Mouse (Mus musculus) urinary bladder, adult 2 months (tissue): ENCODE results near the gene Car6. TPM values are rescaled to one million over a fixed set of nuclear protein-coding genes. Genes with fewer than 3 reads are reported as not detected.

Experiments
- DNase-seq: peaks from one replicate; pipeline ENCODE4 v3.0.0; 2022; ENCODE audit warnings: low spot score
- polyA plus RNA-seq: library from polyadenylated mRNA; depleted of rRNA; stranded (reverse); fragments of >200 nt; gene quantifications from 2 replicates; pipeline ENCODE4 v1.2.3, GENCODE M21; 2012

The Car6 gene
- polyA plus RNA-seq, 1 experiment: not detected

DNA sequence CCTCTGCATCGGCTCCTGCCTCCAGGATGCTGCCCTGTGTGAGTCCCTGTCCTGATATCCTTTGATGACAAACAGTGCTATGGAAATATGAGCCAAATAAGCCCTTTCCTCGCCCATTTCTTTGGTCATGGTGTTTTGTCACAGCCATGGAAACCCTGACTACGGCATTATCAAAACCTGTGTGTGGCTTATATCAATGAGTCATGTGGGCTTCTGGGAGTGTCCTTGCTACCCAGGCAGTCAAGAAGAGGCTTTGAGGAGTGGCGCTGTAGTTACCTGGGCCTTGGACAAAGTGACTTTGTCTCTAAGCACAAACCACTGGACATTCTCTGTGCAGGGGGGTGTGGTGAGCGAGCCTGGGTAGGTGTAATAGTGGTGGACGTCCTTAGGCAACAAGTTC lies 8.9 kb downstream of the Car6 start:
- DNase-seq: no peak

DNA sequence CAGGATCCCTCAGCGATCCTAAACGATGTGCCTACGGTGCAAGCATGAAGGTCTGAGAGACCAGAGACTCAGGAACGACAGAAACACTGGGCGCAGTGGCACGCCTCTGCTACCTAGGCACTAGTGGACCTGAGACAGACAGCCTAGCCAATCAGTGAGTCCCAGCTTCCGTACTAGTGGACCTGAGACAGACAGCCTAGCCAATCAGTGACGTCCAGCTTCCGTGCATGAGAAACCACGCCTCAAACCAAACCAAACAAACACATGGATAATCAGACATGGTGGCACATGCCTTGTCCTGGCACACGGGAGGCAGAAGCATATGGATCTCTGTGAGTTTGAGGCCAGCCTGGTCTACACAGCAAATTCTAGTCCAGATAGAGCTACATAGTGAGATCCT lies 12.9 kb downstream of the Car6 start:
- no peak for DNase-seq

DNA sequence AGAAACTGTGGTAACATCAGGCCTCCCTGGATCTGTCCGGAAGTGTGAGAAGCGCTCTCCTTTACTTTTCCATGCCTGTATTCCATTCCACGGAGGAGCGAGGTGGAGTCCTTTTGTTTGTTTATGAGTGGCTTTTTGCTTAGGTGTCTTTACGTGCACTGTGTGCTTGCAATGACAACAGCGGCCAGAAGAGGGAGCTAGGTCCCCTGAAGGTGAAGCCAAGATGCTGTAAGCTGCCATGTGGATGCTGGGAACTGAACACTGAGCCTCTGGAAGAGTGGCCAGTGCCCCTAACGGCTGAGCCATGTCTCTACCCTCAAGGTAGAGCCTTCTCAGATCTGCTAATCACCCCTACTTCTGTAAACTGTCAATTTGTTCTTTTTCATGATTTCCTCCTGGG lies 19.8 kb downstream of the Car6 start:
- DNase-seq: no peak

DNA sequence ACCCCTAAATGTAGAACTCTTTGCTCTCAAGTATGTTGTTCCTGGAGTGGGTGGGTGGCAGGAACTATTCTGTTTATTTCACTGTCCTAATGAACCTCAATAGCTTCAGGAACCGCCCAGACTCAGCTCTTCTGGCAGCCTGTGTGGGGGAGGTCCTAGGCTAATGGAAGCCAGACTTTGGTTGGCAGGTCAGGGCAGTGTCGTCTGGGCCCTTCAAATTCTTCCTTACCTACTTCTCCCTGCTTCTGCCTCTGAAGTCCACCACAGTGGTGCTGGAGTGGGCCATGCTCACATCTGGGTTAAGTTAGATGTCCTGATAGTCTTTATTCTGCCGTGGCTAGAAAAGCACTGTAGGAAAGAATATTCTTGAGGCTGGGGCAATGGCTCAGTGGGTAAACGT lies 23.0 kb downstream of the Car6 start:
- DNase-seq: no peak

DNA sequence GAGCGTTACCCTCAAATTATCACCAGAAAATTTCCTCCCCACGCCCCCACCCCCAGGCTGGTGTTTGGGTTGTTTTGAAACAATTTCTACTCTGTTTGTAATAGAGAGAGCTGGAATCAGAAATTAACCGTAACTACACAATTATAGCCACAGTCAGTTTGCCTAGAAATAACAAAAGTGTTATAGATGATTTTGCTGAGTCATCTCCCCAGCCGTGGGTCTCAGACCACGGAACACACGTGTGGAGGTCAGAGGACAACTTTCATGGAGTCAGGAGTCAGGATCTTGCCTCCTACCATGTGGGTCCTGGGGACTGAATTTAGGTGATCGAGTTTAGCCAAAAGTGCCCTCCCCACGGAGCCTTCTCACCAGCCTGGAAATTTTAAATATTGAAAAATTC lies 24.0 kb downstream of the Car6 start:
- DNase-seq: no peak

DNA sequence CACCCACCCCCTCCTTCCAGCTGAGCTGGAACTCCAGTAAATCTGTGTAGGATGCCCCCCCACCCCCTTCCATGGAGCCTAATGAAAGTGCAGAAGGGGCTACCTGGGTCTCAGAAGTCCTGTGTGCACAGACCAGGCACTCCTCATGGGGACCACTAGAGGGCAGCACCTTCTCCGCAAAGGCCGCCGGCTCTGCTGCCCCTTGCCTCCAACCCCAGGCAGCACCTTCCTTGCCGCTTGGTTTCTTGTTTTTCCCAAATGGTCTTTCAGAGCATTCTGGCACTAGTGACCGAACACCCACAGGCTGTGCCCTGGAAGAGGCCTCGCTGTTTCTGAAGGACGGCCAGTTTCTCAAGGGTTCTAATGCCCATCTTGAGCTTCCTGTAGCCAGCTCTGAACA lies 24.6 kb downstream of the Car6 start:
- no peak for DNase-seq

DNA sequence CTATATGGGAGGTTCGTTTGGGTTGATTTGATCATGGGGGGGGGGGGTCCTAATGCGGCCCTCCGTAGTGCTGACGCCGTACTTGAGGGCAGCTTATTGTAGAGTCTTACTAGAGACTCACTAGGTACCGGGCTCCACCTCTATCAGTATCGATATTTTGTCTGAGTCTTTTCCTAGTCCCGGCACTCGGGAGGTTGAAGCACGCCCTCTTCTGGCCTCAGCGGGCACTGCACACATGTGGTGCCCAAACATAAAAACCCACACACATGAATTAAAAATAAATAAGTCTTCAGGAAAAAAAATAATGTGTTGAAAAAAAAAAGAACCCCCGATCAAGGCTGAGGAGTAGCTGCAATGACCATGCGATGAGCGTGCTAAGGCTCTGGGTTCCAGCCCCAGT lies 27.1 kb downstream of the Car6 start:
- DNase-seq: no peak

DNA sequence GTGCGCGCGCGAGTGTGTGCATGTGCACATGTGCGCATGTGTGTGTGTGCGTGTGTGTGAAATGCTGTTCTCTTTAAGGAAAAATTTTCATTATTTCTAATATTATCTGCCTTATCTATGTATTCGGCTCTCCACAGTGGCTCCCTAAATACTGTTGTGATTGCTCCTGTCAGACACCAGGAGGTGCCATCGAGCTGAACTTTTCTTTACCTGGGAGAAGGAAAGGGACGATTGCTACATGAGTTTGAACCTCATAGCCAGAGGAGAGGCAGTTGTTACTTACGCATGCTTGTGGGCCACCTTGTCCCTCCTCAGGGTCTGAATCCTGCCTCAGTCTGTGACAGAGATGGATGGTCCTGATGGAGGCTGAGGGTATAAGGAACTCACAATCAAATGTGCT lies 27.9 kb downstream of the Car6 start:
- DNase-seq: no peak

DNA sequence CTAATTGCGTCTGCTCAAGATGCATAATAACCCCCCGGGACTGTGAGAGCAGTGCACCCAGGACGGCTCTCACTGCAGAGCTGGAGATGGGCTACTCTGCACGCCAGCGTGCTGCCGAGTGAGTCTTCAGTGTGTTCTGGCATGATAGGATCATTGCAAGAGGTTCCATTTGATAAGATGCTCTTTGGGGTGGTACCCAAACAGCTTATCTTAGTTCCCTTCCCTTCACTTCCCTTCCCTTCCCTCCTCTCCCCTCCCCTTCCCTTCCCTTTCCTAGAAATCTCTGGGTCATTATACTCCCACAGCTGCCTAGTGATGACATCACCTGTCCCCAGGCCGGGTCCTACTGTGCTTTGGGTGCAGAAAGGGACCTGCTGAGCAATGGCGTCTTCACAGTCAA lies 29.0 kb downstream of the Car6 start:
- no peak for DNase-seq

DNA sequence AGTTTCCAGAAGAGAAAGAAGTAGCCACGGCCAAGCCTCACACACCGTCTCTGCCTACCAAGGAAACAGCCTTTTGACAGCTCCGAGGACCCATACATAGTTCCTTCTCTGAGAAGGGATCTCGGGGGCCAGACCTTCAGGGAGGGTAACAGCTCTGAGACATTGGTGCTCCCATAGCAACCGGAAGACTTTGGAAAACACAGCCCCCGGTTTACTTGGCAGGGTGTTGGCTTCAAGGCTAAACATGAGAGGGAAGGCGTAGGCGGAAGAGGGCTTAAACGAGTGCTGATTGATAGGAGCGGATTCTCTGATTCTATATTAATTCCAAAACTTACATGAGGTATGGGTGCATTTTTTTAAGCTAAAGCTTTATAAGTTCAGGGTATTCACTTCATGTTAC lies 32.7 kb downstream of the Car6 start:
- no peak for DNase-seq

DNA sequence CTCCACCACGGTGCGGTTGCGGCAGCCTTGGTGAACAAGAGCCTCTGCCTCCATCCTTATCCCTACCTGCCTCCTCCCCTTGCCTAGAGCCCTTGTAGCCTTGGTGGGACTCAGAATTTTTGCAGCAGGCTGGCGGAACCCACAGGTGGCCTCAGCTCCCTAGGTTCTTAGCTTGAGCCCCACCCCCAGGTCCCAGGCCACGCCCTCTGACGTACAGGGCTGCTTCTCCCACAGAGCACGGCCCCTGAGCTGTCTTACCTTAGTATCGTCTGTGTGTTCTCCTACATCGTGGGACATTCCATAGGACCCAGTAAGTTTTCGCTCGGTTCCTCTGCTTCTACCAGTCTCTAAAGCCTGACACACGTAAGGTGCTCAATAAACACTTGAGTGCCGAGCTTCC lies 36.3 kb downstream of the Car6 start:
- no peak for DNase-seq

DNA sequence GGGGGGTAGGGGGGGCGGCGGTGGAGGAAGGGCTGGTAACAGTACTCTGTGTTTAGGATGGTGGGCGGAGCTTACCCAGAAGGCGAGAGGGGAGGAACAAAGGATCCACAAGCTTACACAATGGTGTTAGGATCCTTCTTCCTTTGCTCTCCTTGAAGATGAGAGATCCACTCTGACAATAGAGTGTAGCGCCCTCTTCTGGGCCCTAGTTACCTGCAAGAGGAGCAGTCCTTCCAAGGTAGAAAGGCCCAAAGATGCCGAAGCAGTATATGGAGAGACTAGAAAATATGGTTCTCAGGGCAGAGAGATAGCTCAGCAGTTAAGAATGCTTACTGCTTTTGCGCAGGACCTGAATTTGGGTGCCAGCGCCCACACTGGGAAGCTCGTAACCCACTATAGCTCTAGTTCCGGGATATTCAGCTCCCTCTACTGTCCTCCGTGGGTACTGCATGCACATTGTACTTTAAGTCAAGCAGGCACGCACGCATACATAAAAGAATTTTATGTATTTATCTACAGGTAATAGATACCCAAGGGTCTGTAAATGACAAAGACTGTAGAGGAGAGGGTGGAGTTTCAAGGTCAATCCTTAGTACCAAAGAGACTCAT lies 38.5 kb downstream of the Car6 start:
- no peak for DNase-seq

DNA sequence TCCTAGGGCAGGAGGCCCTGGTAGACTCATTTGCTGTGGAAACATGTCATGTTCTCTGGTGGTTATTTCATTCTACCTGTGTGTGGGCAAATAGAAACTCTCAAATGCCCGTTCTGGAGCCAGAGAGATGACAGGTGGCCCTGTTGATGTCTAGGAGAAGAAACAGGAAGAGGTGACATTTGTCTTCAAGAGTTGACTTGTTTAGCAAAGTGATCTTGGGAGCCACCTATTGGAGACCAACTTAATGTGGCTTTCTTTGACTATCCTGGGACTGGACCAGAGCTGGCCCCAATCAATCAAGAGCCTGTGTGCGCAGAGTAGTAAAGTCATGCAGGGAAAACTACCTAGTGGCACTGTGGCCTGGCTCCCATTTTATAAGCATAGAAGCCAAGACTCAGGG lies 41.7 kb downstream of the Car6 start:
- no peak for DNase-seq

DNA sequence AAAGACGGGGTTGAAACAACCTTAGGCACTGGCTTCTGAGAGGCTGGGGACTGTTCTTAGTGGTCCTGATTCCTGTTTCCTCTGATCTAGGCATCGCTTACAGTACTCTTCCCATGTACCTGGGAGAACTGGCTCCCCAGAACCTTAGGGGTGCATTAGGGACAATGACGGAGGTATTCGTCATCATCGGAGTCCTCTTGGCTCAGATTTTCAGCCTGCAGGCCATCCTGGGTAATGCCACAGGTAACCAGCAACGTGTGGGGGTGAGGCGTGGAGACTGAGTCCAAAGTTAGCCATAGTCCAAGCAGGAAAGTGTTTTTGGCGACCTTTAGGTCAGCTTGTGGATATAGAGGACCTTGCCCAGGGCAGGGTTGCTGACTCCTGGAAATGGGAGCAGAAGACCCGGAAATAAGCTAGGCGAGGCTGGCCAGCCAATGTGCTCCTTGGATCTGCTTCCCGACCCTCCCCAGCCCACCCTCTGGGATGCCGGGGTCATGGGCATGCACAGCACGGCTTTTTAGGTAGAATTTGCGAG lies 43.7 kb downstream of the Car6 start:
- no peak for DNase-seq

DNA sequence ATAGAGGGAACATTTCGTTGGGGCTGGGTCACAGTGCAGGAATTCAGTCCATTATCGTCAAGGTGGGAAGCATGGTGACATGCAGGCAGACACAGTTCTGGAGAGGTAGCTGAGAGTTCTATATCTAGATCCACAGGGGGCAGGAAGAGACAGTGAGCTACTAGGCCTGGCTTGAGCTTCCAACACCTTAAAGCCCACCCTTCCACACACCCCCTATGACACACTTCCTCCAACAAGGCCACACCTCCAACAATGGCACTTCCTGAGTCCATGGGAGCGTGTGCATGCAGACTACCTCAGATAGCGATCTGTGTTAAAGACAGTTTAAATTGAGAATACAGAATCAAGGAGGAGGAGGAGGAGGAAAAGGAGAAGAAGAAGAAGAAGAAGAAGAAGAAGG lies 45.4 kb downstream of the Car6 start:
- DNase-seq: no peak

DNA sequence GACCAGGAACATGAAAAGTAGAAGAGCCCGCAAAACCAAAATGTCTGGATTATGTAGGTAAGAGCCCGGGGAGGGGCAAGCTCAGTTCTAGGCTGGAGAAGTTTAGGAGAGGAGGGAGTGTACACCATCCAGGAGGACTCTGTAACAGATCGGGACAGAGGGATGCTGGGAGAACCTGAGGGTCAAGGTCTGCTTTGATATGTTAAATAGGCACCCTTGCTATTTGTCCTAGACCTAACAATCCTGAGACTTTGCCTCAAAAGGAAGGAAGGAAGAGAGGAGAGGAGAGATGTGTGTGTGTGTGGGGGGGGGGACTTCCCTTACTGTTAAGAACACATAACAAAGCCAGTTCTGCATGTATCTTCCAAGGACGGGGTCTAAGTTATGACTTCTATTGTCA lies 45.8 kb downstream of the Car6 start:
- no peak for DNase-seq

DNA sequence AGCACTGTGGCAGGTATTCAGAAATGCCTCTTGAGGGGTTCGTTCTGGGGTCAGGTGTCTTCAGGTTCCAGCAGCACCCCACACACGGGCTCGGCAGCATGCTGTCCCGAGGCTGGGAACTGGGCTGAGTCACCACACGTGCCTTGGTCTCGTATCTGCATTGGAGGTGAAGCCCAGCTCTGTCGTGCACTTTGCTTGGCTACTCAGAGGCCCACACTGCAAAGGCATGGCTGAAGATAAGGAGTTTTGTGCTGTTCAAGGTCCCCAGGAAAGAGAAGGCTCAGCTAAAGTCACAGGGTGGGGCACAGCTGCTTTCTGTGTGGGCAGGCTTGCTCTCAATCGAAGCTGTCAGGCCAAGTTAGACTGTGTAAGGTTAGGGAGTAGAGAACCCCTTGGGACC lies 48.6 kb downstream of the Car6 start:
- no peak for DNase-seq

DNA sequence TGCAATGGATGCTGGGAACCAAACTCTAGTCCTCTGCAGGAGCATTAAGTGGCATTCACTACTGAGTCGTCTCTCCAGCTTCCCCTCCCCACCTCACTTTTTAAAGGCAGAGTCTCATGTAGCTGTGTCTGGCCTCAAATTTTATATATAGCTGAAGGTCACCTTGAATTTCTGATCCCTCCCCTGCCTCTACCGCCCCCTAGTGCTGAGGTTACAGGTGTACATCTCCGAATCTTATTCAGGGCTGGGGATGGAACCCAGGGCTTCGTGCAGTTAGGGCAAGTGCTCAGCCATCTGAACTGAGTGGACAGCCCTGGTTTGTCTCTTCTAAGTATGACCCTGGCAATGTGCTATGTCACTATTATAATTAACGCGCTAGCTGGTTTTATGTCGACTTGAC lies 50.1 kb downstream of the Car6 start:
- no peak for DNase-seq

DNA sequence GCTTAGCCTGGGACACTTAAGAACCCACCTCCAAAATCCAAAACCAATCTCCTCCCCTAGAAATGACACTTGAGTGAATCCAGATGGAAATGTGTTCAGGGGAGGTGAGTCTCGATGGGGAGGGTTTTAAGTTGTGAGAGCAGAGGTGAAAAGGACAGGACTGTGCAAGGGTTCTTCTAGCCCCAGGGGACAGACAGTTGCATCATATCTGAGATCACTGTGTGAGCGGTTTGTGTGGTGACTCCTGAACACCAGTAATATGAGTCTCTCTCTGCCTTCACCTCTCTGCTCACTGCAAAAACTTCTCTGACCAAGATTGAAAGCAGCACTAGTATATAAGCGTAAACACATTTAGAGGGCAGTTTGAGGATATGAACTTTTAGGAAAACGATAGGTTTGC lies 54.8 kb downstream of the Car6 start:
- no peak for DNase-seq

DNA sequence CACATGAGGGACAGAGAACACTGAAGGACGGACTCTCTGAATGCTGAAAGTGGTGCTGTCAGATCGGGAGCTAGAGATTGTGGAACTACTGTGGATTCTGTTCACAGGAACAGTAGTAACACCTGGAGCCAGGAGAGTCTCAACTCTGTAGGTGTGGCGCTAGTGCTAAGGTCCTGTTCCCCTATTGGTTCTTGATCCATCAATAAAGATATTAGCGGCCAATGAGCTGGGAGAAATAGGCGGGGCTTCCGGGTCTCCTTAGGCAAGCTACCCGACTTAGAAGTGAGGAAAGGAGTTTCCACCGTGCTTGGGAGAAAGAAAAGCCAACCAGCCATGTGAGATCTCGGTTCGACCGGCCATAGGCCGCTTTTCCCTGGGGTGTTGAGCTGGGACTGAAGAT lies 56.9 kb downstream of the Car6 start:
- no peak for DNase-seq

DNA sequence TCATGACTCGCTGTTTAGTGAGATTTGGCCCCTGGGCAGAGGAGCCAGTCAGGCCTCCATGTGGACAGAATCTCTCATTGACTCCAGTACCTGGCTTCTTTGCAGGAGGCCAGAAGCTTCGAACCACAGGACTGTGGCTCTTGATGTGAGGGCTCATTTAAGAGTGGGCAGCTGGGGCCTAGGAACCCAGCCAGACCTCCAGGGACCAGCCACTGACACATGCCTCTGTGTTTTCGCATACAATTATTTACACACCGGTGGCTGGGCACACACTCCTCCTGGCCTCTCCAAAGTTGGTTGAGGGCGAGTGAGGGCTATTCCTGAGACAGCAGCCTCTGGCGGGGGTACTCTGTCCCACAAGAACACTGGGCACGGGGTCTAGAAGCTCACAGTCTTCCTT lies 60.8 kb downstream of the Car6 start:
- no peak for DNase-seq

DNA sequence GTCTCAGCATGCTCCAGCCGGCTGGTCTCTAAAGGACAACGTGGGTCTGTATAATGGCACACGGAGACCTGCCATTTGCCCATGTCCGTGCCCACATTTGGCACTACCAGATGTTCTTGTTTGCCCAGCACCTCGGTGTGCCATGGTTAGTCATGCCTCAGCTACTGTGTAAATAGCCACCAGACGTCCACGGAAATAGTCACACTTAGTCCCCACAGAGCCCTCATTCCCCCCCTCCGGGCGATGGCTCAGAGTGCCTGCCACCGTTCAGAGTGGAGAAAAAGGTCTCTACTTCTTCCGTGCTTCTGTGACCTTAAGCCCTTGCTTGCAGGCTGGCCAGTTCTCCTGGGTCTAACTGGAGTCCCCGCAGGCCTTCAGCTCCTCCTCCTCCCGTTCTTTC lies 62.0 kb downstream of the Car6 start:
- no peak for DNase-seq

DNA sequence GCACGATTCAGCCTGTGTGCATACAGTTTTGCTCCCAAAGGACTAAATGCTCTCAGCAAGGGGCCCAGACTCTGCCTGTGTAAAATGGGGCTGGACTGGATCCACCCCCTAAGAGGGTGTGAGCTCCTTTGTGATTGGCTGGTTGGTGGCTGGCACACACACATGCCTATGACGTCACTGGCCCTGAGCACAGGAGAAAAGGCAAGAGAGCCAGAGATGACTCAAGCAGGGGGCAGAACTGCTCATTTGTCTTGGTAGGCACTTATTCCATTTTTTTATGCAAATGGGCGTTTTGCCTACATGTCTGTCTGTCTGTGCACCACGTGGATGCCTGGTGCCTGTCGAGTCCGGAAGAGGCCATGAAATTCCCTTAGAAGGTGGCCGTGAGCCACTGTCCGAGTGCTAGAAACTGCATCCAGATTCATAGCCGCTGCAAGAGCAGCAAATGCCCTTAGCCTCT lies 63.0 kb downstream of the Car6 start:
- DNase-seq: no peak

DNA sequence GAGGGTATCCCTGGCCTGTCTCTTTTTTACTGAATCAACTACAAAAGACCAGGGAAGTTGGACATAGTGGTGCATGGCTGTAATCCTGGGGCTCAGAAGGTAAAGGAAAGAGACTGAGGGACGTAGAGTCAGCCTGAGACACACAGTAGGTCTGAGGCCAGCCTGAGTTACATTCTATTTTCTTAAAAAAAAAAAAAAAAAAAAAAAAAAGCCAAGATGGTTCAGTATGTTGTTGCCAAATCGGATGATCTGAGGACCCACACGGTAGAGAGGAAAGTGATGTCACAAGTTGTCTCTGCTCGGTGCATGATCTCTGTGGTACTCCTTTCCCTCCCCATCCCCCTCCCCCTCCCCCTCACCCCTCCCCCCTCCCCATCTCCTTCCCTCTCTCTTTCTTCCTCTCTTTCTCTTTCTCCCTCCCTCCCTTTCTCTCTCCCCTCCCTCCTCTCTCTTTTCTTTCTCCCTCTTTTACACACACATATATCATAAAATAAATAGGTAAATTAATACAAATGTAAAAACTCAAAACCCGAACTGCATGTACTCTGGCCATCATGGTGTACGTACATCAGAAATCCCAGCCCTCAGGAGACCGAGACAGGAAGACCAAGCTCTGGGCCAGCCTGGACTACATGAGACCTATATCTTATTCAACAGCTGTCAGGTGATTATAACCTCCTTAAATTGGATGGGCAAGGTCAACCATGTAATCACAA lies 63.6 kb downstream of the Car6 start:
- DNase-seq: no peak
